Comparison of ENCODE assay signal across 27 mouse cellular contexts in the genomic region with DNA sequence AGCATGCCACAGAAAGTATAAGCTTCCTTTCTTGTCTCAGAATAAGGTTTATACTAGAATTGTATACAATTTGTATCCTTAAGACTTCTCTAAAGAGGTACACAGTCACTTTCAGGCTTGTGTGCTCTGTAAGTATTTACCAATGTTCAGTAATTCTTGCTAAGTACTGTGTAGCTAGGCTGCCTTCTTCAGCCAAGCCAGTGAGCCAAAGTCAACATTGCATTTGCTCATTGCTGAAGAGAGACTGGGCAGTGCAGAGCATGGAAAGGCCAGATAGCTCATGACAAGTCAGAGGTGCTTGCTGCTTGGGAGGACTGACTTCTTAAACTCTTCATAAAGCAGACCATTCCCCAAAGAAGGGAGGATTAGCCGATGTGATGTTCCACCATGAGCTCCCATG.
DNase-seq lines count a peak whose midpoint lies in the region; ATAC-seq and TF ChIP-seq lines count a peak whose summit lies in the region.
"Had no signal": no experiment of that assay in that cellular context is flagged by ENCODE, and none has a peak within 500 bp of the region (broad histone marks: within the 10 kb centered on the region; RNA-seq: fewer than 3 reads in every experiment).

No protein-coding gene starts in this region.

- H3K9me3 ChIP-seq in liver, postnatal 0 days (ENCODE audit: low read length): no peaks in the 10 kb centered on the region
- H3K9me3 ChIP-seq in stomach, postnatal 0 days (ENCODE audit: control insufficient read depth, low read length): no peaks in the 10 kb centered on the region
- H3K9me3 ChIP-seq in forebrain, embryonic 13.5 days (replicated peaks): no peaks in the 10 kb centered on the region
- H3K9me3 ChIP-seq: embryonic facial prominence, embryonic 10.5 days; forebrain, embryonic 10.5 days; G1E; limb, embryonic 10.5 days; liver, embryonic 12.5 days; midbrain, embryonic 10.5 days had no signal

- H3K4me2 ChIP-seq in liver, postnatal 0 days (ENCODE audit: low read depth, low read length): no peak overlapping the region
- H3K4me2 ChIP-seq in stomach, postnatal 0 days (replicated peaks; ENCODE audit: low read depth): no peak overlapping the region
- H3K4me2 ChIP-seq in forebrain, embryonic 13.5 days: no peak overlapping the region
- H3K4me2 ChIP-seq: hindbrain, embryonic 14.5 days; liver, embryonic 12.5 days had no signal

- DNase-seq in liver, postnatal 0 days: no peak
- DNase-seq in liver: no peak
- peak; percentile 23 for DNase-seq in lung, adult 2 months
- DNase-seq in lung, postnatal 14 days: peak; percentile 16
- DNase-seq in stomach, postnatal 0 days (ENCODE audit: low spot score): peak; percentile 57
- DNase-seq in T-cell, adult 2 months (ENCODE audit: low spot score): no peak
- DNase-seq: adrenal gland, postnatal 36 days; B cell, adult 2 months; cerebellum, adult 9-10 months; forebrain, postnatal 0 days; gastrocnemius, postnatal 14 days; heart, adult 2 months; heart, postnatal 4 days; kidney, adult 8-10 months; kidney, postnatal 14 days; thymus, postnatal 25 days had no signal

- 77% methylated on average over 1 of the region's 1 CpGs for WGBS in liver, postnatal 0 days (ENCODE audit: insufficient replicate concordance)
- 84% methylated on average over 1 of the region's 1 CpGs for WGBS in lung, adult 2 months
- WGBS in stomach, postnatal 0 days: 96% methylated on average over 1 of the region's 1 CpGs
- WGBS in forebrain, embryonic 13.5 days: 92% methylated on average over 1 of the region's 1 CpGs

- peak; percentile 67 for ATAC-seq in liver, postnatal 0 days
- ATAC-seq in stomach, postnatal 0 days (ENCODE audit: low FRiP score, low TSS enrichment): peak; percentile 88; the same call in 1 of the 2 replicates
- ATAC-seq in forebrain, embryonic 13.5 days: no peak
- ATAC-seq: forebrain, postnatal 0 days; inflammation-experienced regulatory T-cells, adult 6 months; liver, embryonic 12.5 days; Patski had no signal

- no peaks in the 10 kb centered on the region for H3K27me3 ChIP-seq in liver, postnatal 0 days (ENCODE audit: insufficient read depth, low read length)
- H3K27me3 ChIP-seq in stomach, postnatal 0 days (ENCODE audit: control insufficient read depth, insufficient read depth, low read length): no peaks in the 10 kb centered on the region; the same call in 1 of the 2 replicates
- no peaks in the 10 kb centered on the region for H3K27me3 ChIP-seq in forebrain, embryonic 13.5 days
- H3K27me3 ChIP-seq: CH12.LX; liver, embryonic 12.5 days; Patski had no signal

- no peak overlapping the region for H3K9ac ChIP-seq in liver, postnatal 0 days (replicated peaks)
- H3K9ac ChIP-seq in stomach, postnatal 0 days (ENCODE audit: low read length): no peak overlapping the region
- H3K9ac ChIP-seq in forebrain, embryonic 13.5 days: no peak overlapping the region
- H3K9ac ChIP-seq: forebrain, postnatal 0 days; hindbrain, embryonic 14.5 days; liver, embryonic 12.5 days had no signal

- no peaks in the 10 kb centered on the region for H3K4me1 ChIP-seq in liver, postnatal 0 days (ENCODE audit: insufficient read depth)
- no peaks in the 10 kb centered on the region for H3K4me1 ChIP-seq in lung, adult 2 months (ENCODE audit: control insufficient read depth, insufficient read depth, low read length)
- H3K4me1 ChIP-seq in stomach, postnatal 0 days (replicated peaks; ENCODE audit: control insufficient read depth, insufficient read depth): no peaks in the 10 kb centered on the region
- no peaks in the 10 kb centered on the region for H3K4me1 ChIP-seq in forebrain, embryonic 13.5 days
- H3K4me1 ChIP-seq: embryonic facial prominence, embryonic 10.5 days; forebrain, embryonic 10.5 days; limb, embryonic 10.5 days; liver, embryonic 12.5 days had no signal

- TF ChIP-seq POLR2A in lung, adult 2 months (IDR thresholded peaks at IDR 0.05; ENCODE audit: borderline replicate concordance, extremely low read depth, low read depth, low read length): no peak

- TF ChIP-seq CTCF in liver, postnatal 0 days (IDR thresholded peaks at IDR 0.05; ENCODE audit: low read depth): no peak
- TF ChIP-seq CTCF in lung, adult 2 months (IDR thresholded peaks at IDR 0.05; ENCODE audit: insufficient read depth, low read length): no peak
- no peak for TF ChIP-seq CTCF in stomach, postnatal 0 days (IDR thresholded peaks at IDR 0.05; ENCODE audit: low read depth)

- no peak for TF ChIP-seq EP300 in liver, postnatal 0 days (IDR thresholded peaks at IDR 0.05; ENCODE audit: low read depth)
- TF ChIP-seq EP300 in stomach, postnatal 0 days (optimal IDR thresholded peaks at IDR 0.05): no peak

- H3K27ac ChIP-seq in liver, postnatal 0 days (ENCODE audit: low read depth): no peak overlapping the region
- 0 out of 2 replicates have a peak overlapping the region, but pooled peaks have one; percentile 35 for H3K27ac ChIP-seq in stomach, postnatal 0 days (replicated peaks)
- no peak overlapping the region for H3K27ac ChIP-seq in forebrain, embryonic 13.5 days
- H3K27ac ChIP-seq: embryonic facial prominence, embryonic 10.5 days; forebrain, embryonic 10.5 days; heart, adult 2 months; hindbrain, embryonic 14.5 days; limb, embryonic 10.5 days; liver, embryonic 12.5 days; midbrain, embryonic 10.5 days had no signal

- H3K36me3 ChIP-seq in liver, postnatal 0 days (replicated peaks; ENCODE audit: insufficient read depth, low read length): no peaks in the 10 kb centered on the region
- no peaks in the 10 kb centered on the region for H3K36me3 ChIP-seq in stomach, postnatal 0 days (ENCODE audit: control insufficient read depth, insufficient read depth, low read length)
- no peaks in the 10 kb centered on the region for H3K36me3 ChIP-seq in forebrain, embryonic 13.5 days (ENCODE audit: poor library complexity, severe bottlenecking)
- H3K36me3 ChIP-seq: embryonic facial prominence, embryonic 10.5 days; forebrain, embryonic 10.5 days; G1E; limb, embryonic 10.5 days; liver, embryonic 12.5 days; midbrain, embryonic 10.5 days had no signal

- H3K4me3 ChIP-seq in liver, postnatal 0 days (ENCODE audit: low read depth, low read length): no peak overlapping the region
- H3K4me3 ChIP-seq in lung, adult 2 months (replicated peaks; ENCODE audit: extremely low read depth, low read depth, low read length): no peak overlapping the region
- H3K4me3 ChIP-seq in stomach, postnatal 0 days (ENCODE audit: low read depth, low read length): no peak overlapping the region
- H3K4me3 ChIP-seq in forebrain, embryonic 13.5 days: no peak overlapping the region
- H3K4me3 ChIP-seq: embryonic facial prominence, embryonic 10.5 days; forebrain, embryonic 10.5 days; heart, adult 2 months; limb, embryonic 10.5 days; liver, embryonic 12.5 days; midbrain, embryonic 10.5 days had no signal

Comparison
In these comparisons a context has a peak if more than half of its experiments do, and no peak if none do; other contexts are left out.
1. DNase-seq: peak in lung, adult 2 months (single experiment), lung, postnatal 14 days (single experiment) and stomach, postnatal 0 days (single experiment); none in liver, postnatal 0 days (single experiment), liver (single experiment) and T-cell, adult 2 months (single experiment).